Mouse (Mus musculus) forelimb bud, embryonic 11.5 days (tissue): Measurements from ENCODE around the gene Tmem214.

Source experiments
- DNase-seq: peaks from one replicate; pipeline ENCODE4 v3.0.0-alpha.2; 2012; ENCODE audit warnings: low read depth, low spot score

Tmem214 gene

GRCm38 (mm10) chr5:30867712-30868111 is at the start of gene Tmem214:
Tmem214 (plus strand) TSS chr5:30868012.
- no peak for DNase-seq

- DNase-seq = no peak
These were observed 49.0 kb upstream of the Tmem214 start for GRCm38 (mm10) chr5:30818758-30819309.

GRCm38 (mm10) chr5:30822689-30823088 is 45.1 kb upstream of the Tmem214 start:
- no peak for DNase-seq

- no peak for DNase-seq
These were observed 44.7 kb upstream of the Tmem214 start for GRCm38 (mm10) chr5:30823091-30823490.

GRCm38 (mm10) chr5:30824124-30824988 is 43.5 kb upstream of the Tmem214 start:
- no peak for DNase-seq

- DNase-seq = no peak
These were observed 42.6 kb upstream of the Tmem214 start for GRCm38 (mm10) chr5:30825166-30825565.

- DNase-seq = no peak
These were observed 42.0 kb upstream of the Tmem214 start for GRCm38 (mm10) chr5:30825821-30826220.

- DNase-seq = no peak
These were observed 34.4 kb upstream of the Tmem214 start for GRCm38 (mm10) chr5:30833416-30833815.

GRCm38 (mm10) chr5:30839731-30840130 is 28.1 kb upstream of the Tmem214 start:
- no peak for DNase-seq

- peak; percentile 12 for DNase-seq
These were observed 25.9 kb upstream of the Tmem214 start for GRCm38 (mm10) chr5:30841896-30842295.

GRCm38 (mm10) chr5:30849891-30850555 is 17.8 kb upstream of the Tmem214 start:
- no peak for DNase-seq

- no peak for DNase-seq
These were observed 17.3 kb upstream of the Tmem214 start for GRCm38 (mm10) chr5:30850556-30850925.

- no peak for DNase-seq
These were observed 14.3 kb upstream of the Tmem214 start for GRCm38 (mm10) chr5:30853522-30853921.

- no peak for DNase-seq
These were observed 12.1 kb upstream of the Tmem214 start for GRCm38 (mm10) chr5:30855674-30856073.

- DNase-seq = no peak
These were observed 11.7 kb upstream of the Tmem214 start for GRCm38 (mm10) chr5:30856124-30856523.

GRCm38 (mm10) chr5:30863852-30864251 is 4.0 kb upstream of the Tmem214 start:
- DNase-seq = no peak

GRCm38 (mm10) chr5:30864322-30864721 is 3.5 kb upstream of the Tmem214 start:
- no peak for DNase-seq

- no peak for DNase-seq
These were observed 941 bp upstream of the Tmem214 start for GRCm38 (mm10) chr5:30866871-30867270.

- peak; percentile 35 for DNase-seq
These were observed 1.2 kb downstream of the Tmem214 start for GRCm38 (mm10) chr5:30868981-30869380.

- peak; percentile 87 for DNase-seq
These were observed 1.8 kb downstream of the Tmem214 start for GRCm38 (mm10) chr5:30869405-30870130.

- DNase-seq = no peak
These were observed 2.3 kb downstream of the Tmem214 start for GRCm38 (mm10) chr5:30870131-30870406.

GRCm38 (mm10) chr5:30872574-30872973 is 4.8 kb downstream of the Tmem214 start:
- DNase-seq = no peak
